Mouse (Mus musculus) mouse trophoblast stem cell (cell line): Measurements from ENCODE around the gene Prickle4.

Source experiments
- in situ Hi-C, 2 experiments: fragments of 300-500 bp; cut with MseI, MboI; formaldehyde crosslinking; loops; 2 replicates in 1 of 2; 3 replicates in 1 of 2; pipeline ENCODE4 v1.15.1; 2025

Gene Prickle4

DNA sequence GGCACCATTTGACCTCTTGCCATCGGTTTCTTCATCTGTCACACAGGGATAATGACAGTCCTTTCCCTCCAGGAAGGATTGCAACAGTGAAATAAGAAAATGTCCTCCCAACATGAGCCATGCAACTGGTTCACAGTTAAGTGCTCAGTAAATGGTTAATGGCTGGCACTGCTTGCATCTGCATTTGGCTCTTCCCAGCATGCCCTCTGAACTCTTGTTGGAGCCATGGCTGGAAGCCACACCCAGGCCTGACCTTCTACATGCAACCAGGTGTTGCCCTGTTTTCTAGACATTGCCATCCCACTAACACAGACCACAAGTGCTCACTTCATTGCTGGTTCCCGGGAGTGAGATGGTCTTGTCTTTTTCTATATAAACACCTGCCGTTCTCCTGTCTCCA, 13.4 kb upstream of the Prickle4 start:
- in situ Hi-C loops, result no loop called here

DNA sequence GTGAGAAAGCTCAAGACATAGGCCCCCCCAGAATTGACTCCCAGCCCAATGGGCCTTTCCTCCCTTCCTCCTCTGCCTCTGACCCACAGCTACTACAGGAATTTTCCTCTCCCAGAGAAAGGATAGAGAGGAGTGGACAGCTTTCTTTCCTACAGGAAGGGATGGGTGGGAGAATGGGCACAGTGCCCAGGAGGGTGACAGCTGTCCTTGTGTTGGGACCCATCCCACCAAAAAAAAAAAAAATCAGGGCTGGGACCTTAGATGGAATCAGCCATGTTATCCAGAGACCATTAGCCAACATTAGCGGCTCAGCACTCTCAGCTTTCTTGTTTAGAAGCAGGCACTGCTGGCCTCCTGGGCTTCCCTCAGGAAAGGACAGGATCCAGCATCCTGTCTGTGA, 11.7 kb upstream of the Prickle4 start:
- in situ Hi-C loops, result no loop called here

DNA sequence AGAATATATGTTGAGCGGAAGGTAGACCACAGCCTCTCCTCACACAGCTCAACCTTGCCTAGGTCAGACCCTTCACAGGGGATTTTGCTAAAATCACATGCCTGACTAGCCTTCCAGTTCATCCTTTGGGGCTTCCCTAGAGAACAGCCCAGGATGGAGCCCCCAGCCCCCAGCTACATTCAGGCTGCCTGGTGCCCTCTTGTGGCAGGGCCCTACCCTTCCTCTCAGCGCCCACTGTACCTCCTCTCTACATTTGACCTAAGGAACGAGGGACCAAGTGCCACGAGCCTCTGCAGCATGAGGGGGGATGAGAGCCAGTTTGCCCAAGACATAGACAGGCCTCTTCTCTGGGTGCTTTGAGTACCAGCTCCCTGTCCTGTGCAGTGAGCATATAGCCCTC, 10.2 kb upstream of the Prickle4 start:
- in situ Hi-C loops, result no loop called here

DNA sequence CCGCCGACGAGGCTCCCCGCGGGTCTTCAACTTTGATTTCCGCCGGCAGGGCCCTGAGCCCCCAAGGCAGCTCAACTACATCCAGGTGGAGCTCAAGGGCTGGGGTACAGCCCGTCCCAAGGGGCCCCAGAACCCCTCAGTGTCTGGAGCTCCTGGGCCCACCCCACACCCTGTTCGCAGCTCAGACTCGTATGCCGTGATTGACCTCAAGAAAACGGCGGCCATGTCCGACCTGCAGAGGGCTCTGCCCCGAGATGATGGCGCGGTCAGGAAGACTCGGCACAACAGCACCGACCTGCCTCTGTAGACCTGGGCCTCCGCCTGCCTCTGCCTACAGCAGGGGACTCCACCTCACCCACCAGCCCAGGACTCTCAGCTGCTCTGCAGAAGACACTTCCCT, 9.0 kb upstream of the Prickle4 start:
- in situ Hi-C loops, result no loop called here

DNA sequence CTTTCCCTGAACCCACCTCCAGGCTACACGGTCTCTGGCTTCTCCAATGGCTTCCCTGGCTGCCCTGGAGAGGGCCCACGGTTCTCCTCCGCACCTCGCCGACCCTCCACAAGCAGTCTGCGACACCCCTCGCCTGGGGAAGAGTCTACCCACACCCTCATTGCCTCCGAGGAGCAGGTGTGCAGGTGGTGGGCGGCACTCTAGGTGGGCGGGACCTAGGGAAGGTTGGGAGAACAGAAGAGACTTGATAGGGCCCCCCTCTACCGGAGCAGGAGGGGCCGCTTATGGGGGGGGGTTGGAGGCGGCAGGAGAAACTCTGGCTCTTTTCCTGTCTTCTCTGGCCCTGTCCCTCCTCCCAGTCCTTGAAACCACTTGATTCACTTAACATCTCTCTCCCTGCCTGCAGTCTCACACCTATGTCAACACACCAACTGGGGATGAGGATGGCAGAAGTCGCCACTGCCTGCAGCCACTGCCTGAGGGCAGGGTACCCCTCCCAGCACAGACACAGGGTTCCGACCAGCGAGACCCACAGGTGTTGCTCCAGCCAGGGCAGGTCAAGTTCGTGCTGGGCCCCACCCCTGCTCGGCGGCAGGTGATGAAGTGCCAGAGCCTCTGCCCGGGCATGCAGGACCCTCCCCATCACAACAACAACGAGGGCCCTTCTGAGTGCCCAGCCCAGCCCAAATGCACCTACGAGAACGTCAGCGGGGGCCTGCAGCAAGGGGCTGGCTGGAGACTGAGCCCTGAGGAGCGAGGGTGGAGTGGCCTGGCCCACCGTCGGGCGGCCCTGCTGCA, 8.2 kb upstream of the Prickle4 start:
- in situ Hi-C loops, result no loop called here

- in situ Hi-C loops, result no loop called here
Measured at GRCm38 (mm10) chr17:47701793-47702192, 7.3 kb upstream of the Prickle4 start.

- in situ Hi-C loops, result no loop called here
Measured at GRCm38 (mm10) chr17:47699055-47699454, 4.5 kb upstream of the Prickle4 start.

DNA sequence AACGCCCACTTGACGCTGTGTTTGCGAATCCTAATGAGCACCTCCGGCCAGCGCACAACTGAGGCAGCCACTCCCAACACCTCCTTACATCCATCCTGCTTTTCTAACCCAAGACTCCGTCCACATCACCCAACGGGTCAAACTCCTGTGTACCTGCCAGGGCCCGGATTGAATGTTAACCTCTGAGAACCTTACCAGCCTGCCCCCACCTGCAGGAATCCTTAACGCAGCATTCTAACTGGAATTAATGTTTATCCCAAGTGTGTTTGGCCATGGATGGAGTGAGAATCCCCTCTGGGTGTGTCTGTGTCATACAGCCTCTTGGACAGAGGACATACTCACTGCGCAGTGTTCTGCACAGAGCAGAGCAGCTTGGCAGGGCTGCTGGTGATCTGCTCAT, 3.6 kb upstream of the Prickle4 start:
- in situ Hi-C loops, result no loop called here

DNA sequence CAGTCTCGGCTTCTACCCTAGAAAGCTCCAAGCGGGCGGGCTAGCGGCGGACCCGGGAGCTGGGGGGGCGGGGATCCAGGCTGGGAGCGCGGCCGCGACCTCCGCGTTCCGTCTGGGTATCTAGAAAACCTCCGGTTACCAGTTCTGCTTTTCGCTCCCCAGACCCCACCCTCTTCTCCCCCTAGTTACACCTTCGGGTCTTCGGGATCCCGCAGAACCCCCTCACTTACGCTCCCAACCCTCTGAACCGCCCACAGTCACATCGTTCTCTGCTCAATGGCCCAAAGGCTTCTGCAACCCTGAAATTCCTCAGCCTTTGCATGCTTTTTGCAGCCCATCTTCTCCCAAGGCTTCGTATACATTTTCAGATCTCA, 788 bp upstream of the Prickle4 start:
- in situ Hi-C loops, result no loop called here

GRCm38 (mm10) chr17:47694442-47694502, 264 bp downstream of the Prickle4 start, which contains the start of gene Gm21981:
Gene Gm21981 (minus strand): TSS chr17:47694455.
- in situ Hi-C loops, result no loop called here

DNA sequence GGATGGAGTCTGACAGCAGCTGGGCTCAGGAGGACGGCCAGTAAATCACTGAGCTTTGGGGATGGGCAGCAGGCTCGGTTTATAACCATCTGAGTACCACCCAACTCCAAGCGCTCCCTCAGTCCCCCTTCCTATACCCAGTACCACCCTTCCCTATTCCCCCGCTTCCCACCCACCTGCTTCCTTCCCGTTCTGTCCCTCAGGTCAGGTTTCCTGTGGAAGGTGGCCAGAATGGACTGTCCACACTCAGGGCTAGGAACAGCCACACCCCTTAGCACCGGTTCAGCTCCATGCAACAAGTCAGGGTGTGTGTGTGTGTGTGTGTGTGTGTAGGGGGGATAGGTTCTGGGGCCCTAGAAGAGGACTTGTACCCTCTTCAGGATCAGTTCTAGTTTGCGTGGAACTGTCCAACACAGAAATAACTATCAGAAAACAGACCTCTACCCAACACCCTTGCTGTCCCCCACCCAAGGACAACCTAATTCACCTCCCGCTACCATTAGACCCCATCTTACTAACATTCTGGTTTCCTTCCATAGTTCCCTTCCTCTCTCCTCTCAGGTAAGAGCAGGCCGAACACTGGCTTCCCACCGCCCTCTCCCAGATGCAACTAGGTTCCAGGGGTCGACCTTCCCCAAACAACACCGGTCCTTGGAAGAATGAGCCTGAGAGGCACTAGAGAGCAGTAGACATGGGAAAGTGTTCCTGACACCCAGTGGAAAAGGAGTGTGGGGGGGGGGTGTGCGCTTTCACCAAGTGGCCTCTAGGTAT, 680 bp downstream of the Prickle4 start:
- in situ Hi-C loops, result no loop called here

DNA sequence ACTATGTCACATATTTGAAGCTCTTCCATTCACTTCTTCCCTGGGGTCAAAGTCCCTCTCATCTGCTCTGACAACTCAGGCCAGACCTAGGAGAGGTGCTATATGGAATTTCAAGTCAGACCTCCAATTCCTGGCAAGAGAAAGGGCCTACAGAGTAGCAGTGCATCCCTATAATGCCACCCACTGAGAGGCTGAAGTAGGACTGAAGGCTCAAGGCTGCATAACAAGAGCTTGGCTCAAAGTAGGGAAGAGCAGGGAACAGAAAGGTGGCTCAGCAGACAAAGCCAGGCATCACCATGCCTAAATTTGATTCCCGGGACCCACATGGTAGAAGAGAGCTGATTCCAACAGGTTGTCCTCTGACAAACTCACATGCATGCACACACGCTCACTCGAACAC, 2.9 kb downstream of the Prickle4 start:
- in situ Hi-C loops, result no loop called here

GRCm38 (mm10) chr17:47689894-47690293, 4.6 kb downstream of the Prickle4 start:
- in situ Hi-C loops, result no loop called here

GRCm38 (mm10) chr17:47688608-47689575, 5.6 kb downstream of the Prickle4 start, which contains the start of gene Frs3:
Gene Frs3 (plus strand): TSS chr17:47689030.
- in situ Hi-C loops, result no loop called here

DNA sequence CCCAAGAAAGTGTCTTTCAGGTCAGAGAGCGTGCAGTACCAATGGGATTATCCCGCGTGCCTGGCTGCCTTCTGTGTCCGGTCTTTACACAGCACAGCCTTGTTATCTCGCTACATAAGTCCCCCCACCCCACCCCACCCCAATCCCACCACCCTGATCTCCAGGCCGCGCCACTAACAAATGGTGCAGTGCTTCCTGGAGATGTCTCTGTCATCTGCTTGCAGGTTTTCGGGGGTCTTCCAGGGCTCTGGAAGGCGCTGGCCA, 6.3 kb downstream of the Prickle4 start, which contains the start of gene Tomm6:
TSS of gene Tomm6 (minus strand) at position 43 of the 264 bp plus-strand sequence.
- in situ Hi-C loops, result no loop called here

- in situ Hi-C loops, result no loop called here
Measured at GRCm38 (mm10) chr17:47687409-47688343, 6.9 kb downstream of the Prickle4 start.

GRCm38 (mm10) chr17:47682836-47683235, 11.7 kb downstream of the Prickle4 start:
- in situ Hi-C loops, result no loop called here

GRCm38 (mm10) chr17:47678702-47679101, 15.8 kb downstream of the Prickle4 start:
- in situ Hi-C loops, result loop anchor here in 1 of 2 experiments (5.0 kb wide), 1 partner anchor 36 kb away; no protein-coding TSS in a partner anchor

- in situ Hi-C loops, result loop anchor here in 1 of 2 experiments (5.0 kb wide), 1 partner anchor 36 kb away; no protein-coding TSS in a partner anchor
Measured at GRCm38 (mm10) chr17:47678238-47678637, 16.3 kb downstream of the Prickle4 start.

DNA sequence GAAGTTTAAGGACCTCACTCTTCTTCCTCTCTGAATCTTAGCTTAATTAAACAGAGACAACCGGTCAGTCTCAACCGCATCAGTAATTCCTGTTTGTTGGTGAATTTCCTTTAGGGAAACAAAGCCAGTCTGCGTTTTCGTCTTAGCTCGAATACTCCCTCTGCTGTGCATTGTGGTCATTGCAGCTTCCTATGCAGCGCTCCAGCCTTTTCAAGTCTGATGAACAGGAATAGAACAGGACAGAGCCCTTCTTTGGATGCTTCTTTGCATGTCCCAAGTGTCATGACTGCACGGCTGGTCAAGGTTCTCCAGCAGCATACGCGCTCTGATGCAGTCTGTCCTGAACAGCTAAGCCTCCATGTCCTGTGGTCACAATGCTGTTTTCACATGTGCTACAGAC, 18.0 kb downstream of the Prickle4 start:
- in situ Hi-C loops, result loop anchor here in 1 of 2 experiments (5.0 kb wide), 1 partner anchor 34 kb away; no protein-coding TSS in a partner anchor
